Mouse (Mus musculus): ENCODE measurements around the gene Gcsh.

Gcsh gene

DNA sequence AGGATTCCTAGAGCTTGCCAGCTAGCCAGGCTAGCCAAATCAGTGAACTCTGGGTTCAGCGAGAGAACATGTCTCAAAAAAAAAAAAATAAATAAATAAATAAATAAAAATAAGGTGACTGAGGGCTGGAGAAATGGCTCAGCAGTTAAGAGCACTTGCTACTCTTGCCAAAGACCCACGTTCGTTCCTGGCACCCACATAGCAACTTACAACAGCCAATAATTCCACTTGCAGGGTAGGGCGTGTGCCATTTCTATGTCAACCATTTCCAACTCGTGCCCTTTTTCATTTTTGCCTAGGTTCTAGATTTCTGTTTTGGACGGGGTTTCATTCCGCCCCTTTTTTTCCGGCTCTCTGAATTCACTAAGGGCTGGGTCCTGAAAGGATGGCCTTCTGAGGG is 15.3 kb downstream of the Gcsh start:
- no peak for DNase-seq (ENCODE audit: low read depth, low spot score)

DNA sequence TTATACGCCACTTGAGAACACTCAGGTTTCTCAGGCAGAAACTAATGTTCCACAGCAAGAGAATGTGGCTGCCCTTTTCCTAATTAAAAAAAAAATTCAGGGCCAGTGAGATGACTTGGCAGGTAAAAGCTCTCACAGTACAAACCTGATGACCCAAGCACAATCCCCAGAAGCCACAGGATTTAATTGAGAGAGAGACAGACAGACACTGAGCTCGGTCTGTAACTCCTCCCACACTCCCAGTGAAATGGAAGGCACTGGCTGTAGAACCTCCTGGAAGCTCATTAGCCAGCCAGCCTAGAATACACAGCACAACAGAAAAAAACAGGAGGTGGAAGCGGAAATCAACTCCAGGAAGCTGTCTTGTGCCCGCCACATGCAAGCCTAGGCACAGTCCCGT is 17.7 kb downstream of the Gcsh start:
- DNase-seq (ENCODE audit: low read depth, low spot score), result no peak

DNA sequence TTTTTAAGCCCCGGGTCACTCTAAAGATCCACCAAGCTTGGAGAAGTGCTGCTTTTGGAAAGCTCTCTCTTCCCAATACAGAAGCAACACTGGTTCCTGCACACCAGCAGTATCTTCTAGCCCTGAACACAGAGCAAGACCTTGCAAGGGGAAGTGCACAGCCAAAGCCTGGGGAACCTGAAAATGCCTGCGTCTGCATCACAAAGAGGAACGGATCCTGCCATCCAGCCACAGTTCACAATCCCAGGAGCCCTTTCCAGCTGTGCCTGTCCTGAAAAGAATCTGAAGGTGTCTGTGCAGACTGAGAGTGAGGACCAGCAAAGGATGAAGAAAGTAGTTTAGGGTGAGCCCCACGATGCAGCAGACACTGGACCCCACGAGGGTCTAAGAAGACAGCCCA is 18.3 kb downstream of the Gcsh start:
- DNase-seq (ENCODE audit: low read depth, low spot score), result no peak

GRCm38 (mm10) chr8:116969531-116969930 is 23.8 kb downstream of the Gcsh start:
- no peak for DNase-seq (ENCODE audit: low read depth, low spot score)

DNA sequence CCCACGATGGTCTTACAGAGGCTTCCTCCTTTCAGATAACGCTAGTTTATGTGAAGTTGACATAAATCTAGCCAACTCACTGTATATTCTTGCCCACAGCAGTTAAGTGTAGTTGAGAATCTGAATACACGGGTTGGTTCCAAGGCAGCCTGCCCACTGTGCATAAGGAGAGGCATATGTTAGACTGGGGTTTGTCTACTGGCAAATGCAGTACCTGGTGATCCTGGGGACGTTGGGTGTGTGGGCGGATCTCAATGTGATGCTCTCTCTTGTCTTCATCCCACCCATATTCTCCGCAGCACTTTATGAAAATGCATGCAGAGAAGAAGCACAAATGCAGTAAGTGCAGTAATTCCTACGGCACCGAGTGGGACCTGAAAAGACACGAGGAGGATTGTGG is 38.9 kb downstream of the Gcsh start:
- no peak for DNase-seq (ENCODE audit: low read depth, low spot score)

- no peak for DNase-seq (ENCODE audit: low read depth, low spot score)
These were observed 40.9 kb downstream of the Gcsh start for GRCm38 (mm10) chr8:116952428-116952827.

DNA sequence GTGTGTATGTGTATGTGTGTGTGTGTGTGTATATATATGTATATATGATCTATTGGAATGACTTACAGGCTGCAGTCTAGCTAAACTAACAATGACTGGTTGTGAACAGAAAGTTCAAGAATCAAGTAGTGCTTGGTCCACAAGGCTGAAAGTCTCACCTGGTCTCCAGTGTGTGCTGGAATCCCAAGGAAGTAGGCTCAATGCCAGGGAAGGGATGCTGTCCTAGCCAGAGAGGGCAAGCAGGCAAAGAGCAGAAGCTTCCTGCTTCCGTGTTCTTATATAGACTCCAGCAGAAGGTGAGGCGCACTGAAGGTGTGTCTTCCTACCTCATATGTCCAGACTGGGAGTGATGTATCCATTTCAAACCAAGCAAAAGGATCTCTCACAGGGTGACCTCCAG is 41.6 kb downstream of the Gcsh start:
- no peak for DNase-seq (ENCODE audit: low read depth, low spot score)

DNA sequence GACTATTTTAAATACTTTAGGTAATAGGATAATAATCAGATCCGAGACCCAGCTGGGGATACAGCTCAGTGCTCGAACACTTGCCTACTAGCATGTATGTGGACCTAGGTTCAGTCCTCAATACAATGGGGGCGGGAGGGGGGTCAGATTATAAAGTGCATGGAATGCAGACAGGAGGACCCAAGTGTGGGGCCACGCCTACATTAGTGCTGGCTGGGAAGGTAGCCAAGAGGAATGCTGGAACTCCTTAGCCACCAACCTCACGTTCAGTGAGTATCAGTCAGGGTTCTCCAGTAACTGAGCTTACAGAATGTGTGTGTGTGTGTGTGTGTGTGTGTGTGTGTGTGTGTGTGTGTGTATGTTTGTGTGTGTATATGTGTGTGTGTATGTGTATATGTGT is 42.0 kb downstream of the Gcsh start:
- no peak for DNase-seq (ENCODE audit: low read depth, low spot score)

DNA sequence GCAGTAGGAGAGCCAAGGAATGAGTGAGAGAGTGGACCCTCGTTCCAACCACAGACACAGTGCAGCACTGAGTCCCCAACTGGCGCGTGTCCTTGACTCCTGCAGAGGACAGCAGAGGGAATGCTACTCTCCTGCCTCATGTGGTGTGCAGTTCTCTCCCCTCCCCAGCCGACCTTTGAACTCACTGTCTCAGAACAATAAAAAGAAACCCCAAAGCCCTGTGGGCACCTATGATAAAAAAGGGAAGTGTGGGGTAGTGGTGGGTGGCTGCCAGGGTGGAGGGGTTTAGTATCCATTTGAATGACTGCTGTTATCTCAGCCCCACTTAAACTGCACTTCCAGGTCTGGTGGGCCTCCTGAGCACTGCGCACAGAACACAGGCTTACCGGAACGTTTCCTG is 45.7 kb downstream of the Gcsh start:
- DNase-seq (ENCODE audit: low read depth, low spot score), result peak; percentile 70

GRCm38 (mm10) chr8:116946851-116947250 is 46.5 kb downstream of the Gcsh start:
- DNase-seq (ENCODE audit: low read depth, low spot score), result no peak

DNA sequence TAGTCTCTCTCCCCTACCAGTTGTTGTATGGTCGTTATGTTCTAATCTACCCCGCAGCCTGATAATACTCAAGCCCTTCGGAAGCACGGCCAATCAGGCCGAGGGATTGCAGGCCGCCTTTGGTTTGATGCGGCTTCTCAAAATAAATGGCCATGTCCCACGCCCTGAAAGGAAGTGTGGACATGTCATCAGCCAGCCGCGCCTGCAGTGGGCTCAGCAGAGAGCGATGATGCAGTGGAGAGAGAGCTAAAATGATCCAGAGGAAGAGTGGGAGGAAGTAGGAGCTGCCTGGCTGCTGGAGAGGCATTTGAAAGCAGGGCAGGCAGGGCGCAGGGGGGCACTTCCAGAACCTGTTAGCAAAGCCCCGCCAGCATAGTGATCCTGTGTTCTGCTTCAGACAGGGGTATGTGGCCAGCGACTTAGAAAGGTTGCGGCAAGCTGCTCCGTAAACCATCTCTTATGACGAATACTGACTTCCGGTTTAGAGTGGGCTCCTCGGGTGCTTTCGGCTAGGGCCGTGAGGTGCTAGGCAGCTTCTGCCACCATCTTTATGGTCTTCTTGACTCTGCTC is 47.0 kb downstream of the Gcsh start:
- peak; percentile 77 for DNase-seq (ENCODE audit: low read depth, low spot score)

DNA sequence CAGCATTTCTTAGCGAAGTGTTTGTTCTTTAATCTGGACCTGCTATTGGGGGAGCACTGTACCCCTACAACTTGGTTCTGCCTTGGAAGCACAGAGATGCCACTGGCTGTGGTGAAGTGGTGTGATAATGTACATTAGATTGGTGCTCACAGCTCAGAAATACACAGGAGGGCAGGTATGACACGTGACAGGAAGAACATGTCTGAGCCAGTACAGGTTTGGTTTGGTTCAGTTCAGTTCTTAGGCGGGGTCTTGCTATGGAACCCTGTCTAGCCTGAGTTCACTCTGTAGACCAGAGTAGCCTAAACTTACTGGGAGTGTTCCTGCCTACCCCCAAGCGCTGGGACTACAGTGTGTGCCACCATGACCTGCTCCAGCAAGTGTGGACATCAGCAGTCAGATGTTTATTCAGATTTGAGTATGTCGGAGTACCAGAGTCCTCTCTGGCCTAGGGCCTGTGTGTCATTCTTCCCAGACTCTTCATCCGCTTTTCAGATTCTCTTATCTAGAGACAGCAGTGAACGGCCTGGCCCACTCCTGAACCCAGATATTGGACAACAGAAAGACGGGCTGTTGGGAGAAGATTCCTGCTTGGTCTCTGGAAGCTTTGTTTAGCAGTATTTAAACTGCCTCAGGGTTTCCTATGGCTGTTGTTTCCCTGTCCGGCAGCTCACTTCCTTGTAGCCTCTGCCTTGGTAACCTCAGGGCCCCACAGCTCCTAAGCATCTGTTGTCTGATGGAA is 48.0 kb downstream of the Gcsh start:
- DNase-seq (ENCODE audit: low read depth, low spot score), result peak; percentile 37

DNA sequence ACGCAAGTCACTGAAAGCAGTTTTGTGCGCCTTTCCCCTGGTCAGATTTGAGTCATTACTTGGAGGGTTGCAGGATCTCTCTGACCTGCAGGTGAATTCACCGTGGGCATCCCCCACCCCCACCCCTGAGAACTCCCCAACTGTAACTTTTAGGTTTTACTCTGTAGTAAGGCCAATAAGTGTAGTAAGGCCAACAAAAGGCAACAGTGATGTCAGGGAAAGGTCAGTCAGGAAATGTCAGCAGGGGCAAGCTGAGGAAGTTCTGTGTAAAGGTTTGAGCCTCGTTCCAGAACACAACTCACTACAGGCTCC is 49.0 kb downstream of the Gcsh start:
- DNase-seq (ENCODE audit: low read depth, low spot score), result peak; percentile 63

GRCm38 (mm10) chr8:116943555-116944384 is 49.6 kb downstream of the Gcsh start:
- DNase-seq (ENCODE audit: low read depth, low spot score), result peak; percentile 64

DNA sequence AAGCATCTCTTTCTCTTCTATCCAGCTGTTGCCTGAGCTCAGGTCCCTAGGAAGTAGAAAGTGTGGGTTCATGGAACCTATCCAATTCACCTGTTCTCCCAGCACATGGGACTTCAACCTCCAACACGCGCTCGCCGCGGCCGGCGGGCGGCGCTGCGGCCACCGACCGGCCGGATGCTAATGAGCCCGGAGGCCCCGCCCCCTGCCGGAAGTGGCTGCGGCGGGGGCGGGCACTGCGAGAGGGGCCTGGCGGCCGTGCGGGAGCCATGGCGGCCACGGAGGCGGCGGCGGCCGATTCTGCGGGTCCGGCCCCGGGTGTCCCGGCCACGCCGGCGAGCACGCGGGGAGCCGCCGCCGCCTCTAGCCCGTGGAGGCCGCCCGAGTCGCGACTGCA is 50.2 kb downstream of the Gcsh start, which contains the start of gene Atmin:
Atmin (plus strand) TSS at position 233 of the 394 bp plus-strand sequence.
- peak; percentile 91 for DNase-seq (ENCODE audit: low read depth, low spot score)

DNA sequence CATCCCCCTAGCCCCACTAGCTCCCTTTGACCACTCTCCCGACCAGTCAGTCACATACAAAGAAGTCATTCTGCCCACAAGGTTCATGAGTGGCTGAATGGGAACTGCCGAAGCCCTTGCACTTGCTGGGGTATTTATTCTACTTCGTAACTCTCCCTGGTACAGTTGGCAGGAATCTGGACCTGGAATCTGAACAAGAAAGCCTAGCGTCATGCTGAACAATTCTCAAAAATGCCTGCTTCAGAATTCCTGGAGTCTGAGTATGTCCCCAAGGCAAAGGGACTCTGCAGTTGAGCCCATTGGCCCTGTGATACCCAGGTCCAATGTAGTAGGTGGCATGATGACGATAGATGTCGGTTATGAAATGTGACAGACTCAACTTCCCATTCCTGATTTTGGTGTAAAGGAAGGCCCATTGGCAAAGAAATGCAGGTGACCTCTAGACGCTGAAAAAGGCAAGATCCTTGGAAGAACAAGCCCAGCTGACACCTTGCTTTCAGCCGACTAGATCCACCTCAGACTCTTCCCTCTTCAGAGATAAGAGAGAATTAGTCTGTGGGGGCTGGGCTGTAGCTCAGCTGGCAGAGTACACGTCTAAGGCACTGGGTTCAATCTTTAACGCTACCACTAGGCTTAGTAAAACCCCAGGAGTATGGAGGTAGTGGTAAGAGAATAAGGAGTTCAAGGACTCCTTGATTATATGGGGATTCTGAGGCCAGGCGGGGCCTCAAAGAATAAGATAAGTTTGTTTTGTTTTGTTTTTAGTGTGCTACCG is 50.9 kb downstream of the Gcsh start:
- DNase-seq (ENCODE audit: low read depth, low spot score), result no peak

DNA sequence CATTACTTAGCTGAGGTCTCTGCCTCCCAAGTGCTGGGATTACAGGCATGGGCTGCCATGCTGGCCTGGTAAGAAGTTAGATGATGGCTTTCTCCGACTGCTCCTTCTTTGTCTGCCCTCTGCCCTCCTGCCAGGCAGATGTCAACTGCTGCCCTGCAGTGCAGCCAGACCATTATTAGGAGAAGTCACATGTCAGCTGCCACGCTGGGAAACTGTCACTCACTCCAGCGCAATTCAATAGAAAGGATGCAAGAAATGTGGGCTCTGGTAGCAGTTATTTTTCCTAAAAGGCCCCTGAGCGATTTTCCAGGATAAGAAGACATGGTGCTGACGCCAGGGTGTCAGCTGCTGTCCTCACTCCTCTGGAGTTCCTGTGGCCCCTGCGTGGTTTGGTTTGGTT is 57.8 kb downstream of the Gcsh start:
- no peak for DNase-seq (ENCODE audit: low read depth, low spot score)

DNA sequence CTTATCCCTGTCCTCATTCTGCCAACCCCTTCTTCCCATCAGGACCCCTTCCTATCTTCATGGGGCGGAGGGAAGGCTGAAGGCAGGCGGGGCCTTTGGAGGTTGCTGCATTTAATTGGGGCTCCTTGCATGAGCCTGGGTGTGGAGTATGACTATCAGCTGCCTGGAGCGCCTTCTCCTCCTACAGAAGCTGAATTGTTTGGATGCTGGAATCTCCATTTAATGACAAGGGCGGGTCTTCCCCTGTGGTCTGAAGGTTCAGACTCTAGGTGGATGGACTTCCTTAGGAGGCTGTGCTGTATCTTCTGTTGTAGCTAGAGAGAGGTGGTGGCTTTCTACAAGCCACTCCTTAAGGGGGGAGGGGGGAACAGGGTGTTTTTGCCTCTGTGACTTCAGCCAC is 58.4 kb downstream of the Gcsh start:
- DNase-seq (ENCODE audit: low read depth, low spot score), result no peak

Data from A20 (cell line).